Mouse (Mus musculus) lung, embryonic 15.5 days (tissue): ENCODE measurements around the gene Ptov1. TPM values are rescaled to one million over a fixed set of nuclear protein-coding genes. Genes with fewer than 3 reads are reported as not detected.

ENCODE experiments used
- ATAC-seq: fragments of 200-750 bp; cut with Nextera tagmentation; 2 replicates; pipeline ENCODE4 v1.8.0; 2017; ENCODE audit warnings: moderate number of reproducible peaks, borderline replicate concordance; ENCODE audit not compliant: low FRiP score, low TSS enrichment; ENCODE audit errors: extremely low read depth
- H3K27ac ChIP-seq: fragments of 300-500 bp; sonication (generic); 2 replicates; pipeline ENCODE4 v1.5.1; 2015; ENCODE audit warnings: moderate library complexity, mild to moderate bottlenecking, inconsistent platforms
- H3K27me3 ChIP-seq: fragments of 300-500 bp; sonication (generic); 2 replicates; pipeline ENCODE4 v1.6.1; 2015; ENCODE audit warnings: inconsistent platforms
- H3K36me3 ChIP-seq: fragments of 300-500 bp; sonication (generic); 2 replicates; pipeline ENCODE4 v1.6.1; 2015; ENCODE audit warnings: inconsistent platforms
- H3K4me1 ChIP-seq: fragments of 300-500 bp; sonication (generic); 2 replicates; pipeline ENCODE4 v1.6.1; 2015; ENCODE audit warnings: inconsistent platforms
- H3K4me2 ChIP-seq: fragments of 300-500 bp; sonication (generic); 2 replicates; pipeline ENCODE4 v1.6.1; 2015; ENCODE audit warnings: inconsistent platforms, mild to moderate bottlenecking, moderate library complexity
- H3K4me3 ChIP-seq: fragments of 300-500 bp; sonication (generic); 2 replicates; pipeline ENCODE4 v1.5.1; 2015; ENCODE audit warnings: mild to moderate bottlenecking, inconsistent platforms
- H3K9ac ChIP-seq: fragments of 300-500 bp; sonication (generic); 2 replicates; pipeline ENCODE4 v1.6.1; 2015; ENCODE audit warnings: inconsistent platforms
- H3K9me3 ChIP-seq: fragments of 300-500 bp; sonication (generic); 2 replicates; pipeline ENCODE4 v1.6.1; 2016; ENCODE audit warnings: inconsistent platforms
- whole genome bisulfite sequencing: fragments of 180-500 bp; shearing (Covaris S2); methylation state at CpG from one replicate; pipeline ENCODE4 v1.1.7; 2015; 5-methylcytosine and 5-hydroxymethylcytosine counted together
- polyA plus RNA-seq: library from polyadenylated mRNA; unstranded; fragments of >200 nt; fragmentation: Nextera tagmentation; extraction: Ambion mirVana; gene quantifications from 2 replicates; pipeline ENCODE4 v1.2.1, GENCODE M21; 2015

Gene Ptov1
- polyA plus RNA-seq, 1 experiment from 2014 or later = 398 TPM

- Histone ChIP-seq H3K27ac (peak overlapping the region; percentile 95), H3K27me3 (no peaks in the 10 kb centered on the region), H3K9me3 (no peaks in the 10 kb centered on the region), H3K4me1 (peaks cover 67% of the 10 kb centered on the region), H3K36me3 (peaks cover 8% of the 10 kb centered on the region; the same call in 1 of the 2 replicates), H3K4me2 (peak overlapping the region; percentile 91), H3K9ac (peak overlapping the region; percentile 80), H3K4me3 (peak overlapping the region; percentile 77)
- ATAC-seq = no peak
- WGBS = 58% methylated on average over 9 of the region's 9 CpGs
Measured at GRCm38 (mm10) chr7:44856265-44856916, 13.2 kb downstream of the Ptov1 start.

GRCm38 (mm10) chr7:44855036-44855435, 14.6 kb downstream of the Ptov1 start:
- no peaks in the 10 kb centered on the region for H3K9me3 ChIP-seq
- peaks cover 66% of the 10 kb centered on the region for H3K4me1 ChIP-seq
- WGBS = 35% methylated on average over 10 of the region's 10 CpGs
- no peaks in the 10 kb centered on the region for H3K27me3 ChIP-seq
- H3K4me2 ChIP-seq = peak overlapping the region; percentile 97
- no peak for ATAC-seq
- H3K9ac ChIP-seq = peak overlapping the region; percentile 69
- peak overlapping the region; percentile 98 for H3K27ac ChIP-seq
- H3K4me3 ChIP-seq = peak overlapping the region; percentile 53
- H3K36me3 ChIP-seq = peaks cover 8% of the 10 kb centered on the region; the same call in 1 of the 2 replicates

GRCm38 (mm10) chr7:44854356-44855031, 15.1 kb downstream of the Ptov1 start:
- H3K4me1 ChIP-seq = peaks cover 66% of the 10 kb centered on the region

GRCm38 (mm10) chr7:44853596-44854355, 15.8 kb downstream of the Ptov1 start:
- peak overlapping the region; percentile 98 for H3K27ac ChIP-seq
- peak overlapping the region; percentile 69 for H3K9ac ChIP-seq
- peak overlapping the region; percentile 97 for H3K4me2 ChIP-seq
- peaks cover 8% of the 10 kb centered on the region; the same call in 1 of the 2 replicates for H3K36me3 ChIP-seq
- no peaks in the 10 kb centered on the region for H3K27me3 ChIP-seq
- H3K4me3 ChIP-seq = peak overlapping the region; percentile 53
- H3K9me3 ChIP-seq = no peaks in the 10 kb centered on the region
- 19% methylated on average over 26 of the region's 26 CpGs for WGBS
- no peak for ATAC-seq
- H3K4me1 ChIP-seq = peaks cover 65% of the 10 kb centered on the region

More at GRCm38 (mm10) chr7:44854356-44855031, 15.1 kb downstream of the Ptov1 start:
- H3K9me3 ChIP-seq = no peaks in the 10 kb centered on the region
- H3K36me3 ChIP-seq = peaks cover 8% of the 10 kb centered on the region; the same call in 1 of the 2 replicates
- peak overlapping the region; percentile 69 for H3K9ac ChIP-seq
- peak overlapping the region; percentile 97 for H3K4me2 ChIP-seq
- peak overlapping the region; percentile 98 for H3K27ac ChIP-seq
- ATAC-seq = peak; percentile 52
- WGBS = 2% methylated on average over 45 of the region's 45 CpGs
- H3K4me3 ChIP-seq = peak overlapping the region; percentile 53
- no peaks in the 10 kb centered on the region for H3K27me3 ChIP-seq

GRCm38 (mm10) chr7:44853065-44853464, 16.5 kb downstream of the Ptov1 start:
- Histone ChIP-seq H3K9ac (no peak overlapping the region), H3K27ac (no peak overlapping the region), H3K4me2 (peak overlapping the region; percentile 8; the same call in 1 of the 2 replicates), H3K9me3 (no peaks in the 10 kb centered on the region), H3K4me3 (no peak overlapping the region), H3K27me3 (no peaks in the 10 kb centered on the region), H3K36me3 (peaks cover 8% of the 10 kb centered on the region; the same call in 1 of the 2 replicates), H3K4me1 (peaks cover 60% of the 10 kb centered on the region)
- 85% methylated on average over 2 of the region's 2 CpGs for WGBS
- ATAC-seq = no peak

- no peak overlapping the region for H3K4me3 ChIP-seq
- H3K4me2 ChIP-seq = no peak overlapping the region; the same call in 1 of the 2 replicates
- H3K9ac ChIP-seq = no peak overlapping the region
- no peak overlapping the region for H3K27ac ChIP-seq
- H3K36me3 ChIP-seq = peaks cover 8% of the 10 kb centered on the region; the same call in 1 of the 2 replicates
- H3K27me3 ChIP-seq = no peaks in the 10 kb centered on the region
- no peaks in the 10 kb centered on the region for H3K9me3 ChIP-seq
- WGBS = 85% methylated on average over 36 of the region's 36 CpGs
- ATAC-seq = no peak
- H3K4me1 ChIP-seq = peaks cover 60% of the 10 kb centered on the region
Measured at GRCm38 (mm10) chr7:44852259-44853027, 17.1 kb downstream of the Ptov1 start.

GRCm38 (mm10) chr7:44851625-44852234, 17.9 kb downstream of the Ptov1 start:
- Histone ChIP-seq H3K4me1 (peaks cover 62% of the 10 kb centered on the region), H3K27me3 (no peaks in the 10 kb centered on the region), H3K27ac (no peak overlapping the region), H3K4me3 (0 out of 2 replicates have a peak overlapping the region, but pooled peaks have one; percentile 60), H3K9me3 (no peaks in the 10 kb centered on the region), H3K4me2 (no peak overlapping the region; the same call in 1 of the 2 replicates), H3K9ac (no peak overlapping the region), H3K36me3 (peaks cover 11% of the 10 kb centered on the region)
- WGBS = 93% methylated on average over 12 of the region's 12 CpGs
- no peak for ATAC-seq

GRCm38 (mm10) chr7:44850789-44851624, 18.6 kb downstream of the Ptov1 start:
- Histone ChIP-seq H3K27ac (peak overlapping the region; percentile 98), H3K4me2 (peak overlapping the region; percentile 76), H3K27me3 (no peaks in the 10 kb centered on the region), H3K36me3 (peaks cover 18% of the 10 kb centered on the region), H3K4me3 (peak overlapping the region; percentile 60), H3K9me3 (no peaks in the 10 kb centered on the region), H3K4me1 (peaks cover 55% of the 10 kb centered on the region), H3K9ac (peak overlapping the region; percentile 67)
- ATAC-seq = no peak
- WGBS = 68% methylated on average over 8 of the region's 8 CpGs

- Histone ChIP-seq H3K4me2 (peak overlapping the region; percentile 76), H3K27ac (peak overlapping the region; percentile 98), H3K27me3 (no peaks in the 10 kb centered on the region), H3K4me3 (peak overlapping the region; percentile 60), H3K36me3 (peaks cover 27% of the 10 kb centered on the region), H3K9ac (peak overlapping the region; percentile 67), H3K9me3 (no peaks in the 10 kb centered on the region), H3K4me1 (peaks cover 49% of the 10 kb centered on the region)
- WGBS = 1% methylated on average over 33 of the region's 33 CpGs
- ATAC-seq = peak; percentile 47
Measured at GRCm38 (mm10) chr7:44850146-44850545, 19.4 kb downstream of the Ptov1 start.

- H3K27ac ChIP-seq = peak overlapping the region; percentile 98
- H3K9me3 ChIP-seq = no peaks in the 10 kb centered on the region
- H3K4me2 ChIP-seq = peak overlapping the region; percentile 76
- peak overlapping the region; percentile 67 for H3K9ac ChIP-seq
- H3K4me3 ChIP-seq = peak overlapping the region; percentile 60
- peaks cover 32% of the 10 kb centered on the region for H3K36me3 ChIP-seq
- peak; percentile 74 for ATAC-seq
- H3K27me3 ChIP-seq = no peaks in the 10 kb centered on the region
- WGBS = under 1% methylated on average over 41 of the region's 41 CpGs
- H3K4me1 ChIP-seq = peaks cover 44% of the 10 kb centered on the region
Measured at GRCm38 (mm10) chr7:44849416-44850111, 20.0 kb downstream of the Ptov1 start.
